Mouse (Mus musculus) hindbrain, postnatal 0 days (tissue): ENCODE measurements around the gene Ptpn13. TPM values are rescaled to one million over a fixed set of nuclear protein-coding genes. Genes with fewer than 3 reads are reported as not detected.
A peak's percentile ranks its signal among the peaks of the same experiment; 100 is the strongest.

ENCODE experiments used
- ATAC-seq: fragments of 200-750 bp; cut with Nextera tagmentation; 2 replicates; pipeline ENCODE4 v1.8.0; 2017; ENCODE audit warnings: mild to moderate bottlenecking, moderate TSS enrichment, moderate library complexity
- DNase-seq: peaks from one replicate; pipeline ENCODE4 v3.0.0-alpha.2; 2015; ENCODE audit warnings: low spot score
- H3K27ac ChIP-seq: fragments of 300-500 bp; sonication (generic); 2 replicates; pipeline ENCODE4 v1.5.1; 2014; ENCODE audit warnings: mild to moderate bottlenecking
- H3K27me3 ChIP-seq: fragments of 300-500 bp; sonication (generic); 2 replicates; pipeline ENCODE4 v1.6.1; 2014; ENCODE audit warnings: low read length, mixed read lengths; ENCODE audit not compliant: insufficient read depth
- H3K36me3 ChIP-seq: fragments of 300-500 bp; sonication (generic); 2 replicates; pipeline ENCODE4 v1.6.1; 2014; ENCODE audit warnings: low read length, mixed read lengths; ENCODE audit not compliant: insufficient read depth
- H3K4me1 ChIP-seq: fragments of 300-500 bp; sonication (generic); 2 replicates; pipeline ENCODE4 v1.6.1; 2014; ENCODE audit warnings: antibody characterized with exemption, low read length, mixed read lengths; ENCODE audit not compliant: insufficient read depth
- H3K4me2 ChIP-seq: fragments of 300-500 bp; sonication (generic); 2 replicates; pipeline ENCODE4 v1.6.1; 2014; ENCODE audit warnings: low read depth, mild to moderate bottlenecking, low read length, moderate library complexity, mixed read lengths
- H3K4me3 ChIP-seq: fragments of 300-500 bp; sonication (generic); 2 replicates; pipeline ENCODE4 v1.5.1; 2014; ENCODE audit warnings: low read length
- H3K9ac ChIP-seq: fragments of 300-500 bp; sonication (generic); replicated peaks from 2 replicates; pipeline ENCODE4 v1.6.1; 2014; ENCODE audit warnings: mild to moderate bottlenecking, low read length, moderate library complexity, mixed read lengths
- H3K9me3 ChIP-seq: fragments of 300-500 bp; sonication (generic); 2 replicates; pipeline ENCODE4 v1.6.1; 2016; ENCODE audit warnings: low read length, mixed read lengths
- CTCF ChIP-seq: IDR thresholded peaks from 2 replicates; pipeline ENCODE4 v1.5.1; 2016; ENCODE audit warnings: antibody characterized with exemption, control low read depth, low read depth
- WGBS: fragments of 180-500 bp; shearing (Covaris S2); extraction: QIAGEN DNeasy Blood & Tissue Kit; methylation state at CpG from one replicate; pipeline ENCODE4 v1.1.7; 2014; 5-methylcytosine and 5-hydroxymethylcytosine counted together
- polyA plus RNA-seq: library from polyadenylated mRNA; unstranded; fragments of >200 nt; fragmentation: Nextera tagmentation; extraction: Ambion mirVana; gene quantifications from 2 replicates; pipeline ENCODE4 v1.2.1, GENCODE M21; 2015
- total RNA-seq: library from RNA; depleted of rRNA; stranded (reverse); fragments of >200 nt; gene quantifications from 2 replicates; pipeline ENCODE4 v1.2.3, GENCODE M21; 2014

Ptpn13 gene
- total and polyA plus RNA-seq, 2 experiments from 2014 or later = 2.8 to 12.9 TPM

GRCm38 (mm10) chr5:103404213-103404968, 20.6 kb upstream of the Ptpn13 start:
- Histone ChIP-seq H3K4me1 (no peaks in the 10 kb centered on the region), H3K9ac (no peak overlapping the region), H3K4me2 (no peak overlapping the region), H3K27me3 (no peaks in the 10 kb centered on the region), H3K27ac (no peak overlapping the region), H3K36me3 (no peaks in the 10 kb centered on the region), H3K9me3 (no peaks in the 10 kb centered on the region), H3K4me3 (no peak overlapping the region)
- 87% methylated on average over 12 of the region's 12 CpGs for WGBS
- DNase-seq (no peak), ATAC-seq (no peak)
- no peak for TF ChIP-seq CTCF

DNA sequence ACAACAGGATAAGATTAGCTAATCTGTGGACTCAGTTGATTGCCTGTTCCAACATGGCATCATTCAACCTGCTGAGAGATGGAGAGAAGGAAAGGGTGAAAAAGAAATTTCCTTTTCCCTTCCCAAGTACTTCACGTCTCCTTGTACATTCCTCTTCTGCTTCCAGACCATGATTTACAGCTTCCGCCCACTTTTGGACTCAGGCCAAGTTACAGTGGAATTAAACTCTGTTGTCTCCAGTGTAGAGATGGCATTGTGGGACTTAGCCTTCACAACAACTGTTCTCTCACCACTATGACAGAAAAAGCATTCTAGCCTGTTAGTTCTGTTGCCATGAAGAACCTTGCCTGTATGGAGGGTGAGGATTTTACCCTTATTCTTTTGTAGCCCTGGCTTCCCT, 19.1 kb upstream of the Ptpn13 start:
- WGBS = 44% methylated on average over 2 of the region's 2 CpGs
- Histone ChIP-seq H3K36me3 (no peaks in the 10 kb centered on the region), H3K9me3 (no peaks in the 10 kb centered on the region), H3K4me3 (no peak overlapping the region), H3K9ac (no peak overlapping the region), H3K27me3 (no peaks in the 10 kb centered on the region), H3K4me1 (no peaks in the 10 kb centered on the region), H3K4me2 (no peak overlapping the region), H3K27ac (no peak overlapping the region)
- ATAC-seq = no peak
- peak; percentile 29 for DNase-seq
- no peak for TF ChIP-seq CTCF

GRCm38 (mm10) chr5:103412020-103412747, 12.8 kb upstream of the Ptpn13 start:
- Histone ChIP-seq H3K27me3 (no peaks in the 10 kb centered on the region), H3K4me3 (no peak overlapping the region), H3K9ac (no peak overlapping the region), H3K36me3 (no peaks in the 10 kb centered on the region), H3K9me3 (no peaks in the 10 kb centered on the region), H3K4me2 (no peak overlapping the region), H3K27ac (no peak overlapping the region), H3K4me1 (no peaks in the 10 kb centered on the region)
- ATAC-seq (no peak), DNase-seq (no peak)
- TF ChIP-seq CTCF = no peak
- WGBS = 51% methylated on average over 10 of the region's 10 CpGs

DNA sequence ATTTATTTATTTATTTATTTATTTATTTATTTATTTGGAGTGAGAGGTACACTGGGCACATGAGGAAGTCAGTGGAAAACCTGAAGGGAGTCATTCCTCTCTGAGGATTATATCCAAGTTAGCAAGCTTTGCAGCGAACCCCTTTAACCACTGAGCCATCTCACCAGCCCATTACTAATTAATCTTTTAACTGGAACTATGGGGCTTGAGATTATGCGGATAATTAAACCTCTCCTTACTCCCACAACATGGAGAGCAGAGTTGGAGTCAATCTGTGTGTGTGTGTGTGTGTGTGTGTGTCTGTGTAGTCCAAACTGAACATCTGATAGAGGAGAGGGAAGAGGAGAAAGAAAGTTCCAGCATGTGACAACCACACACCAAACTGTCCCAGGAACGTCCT, 10.4 kb upstream of the Ptpn13 start:
- no peaks in the 10 kb centered on the region for H3K36me3 ChIP-seq
- H3K4me2 ChIP-seq = no peak overlapping the region
- no peak overlapping the region for H3K27ac ChIP-seq
- no peak for TF ChIP-seq CTCF
- no peak overlapping the region for H3K4me3 ChIP-seq
- H3K27me3 ChIP-seq = no peaks in the 10 kb centered on the region
- ATAC-seq = no peak
- no peaks in the 10 kb centered on the region for H3K4me1 ChIP-seq
- 69% methylated on average over 3 of the region's 3 CpGs for WGBS
- H3K9ac ChIP-seq = no peak overlapping the region
- H3K9me3 ChIP-seq = no peaks in the 10 kb centered on the region
- no peak for DNase-seq

GRCm38 (mm10) chr5:103418009-103418408, 7.0 kb upstream of the Ptpn13 start:
- Histone ChIP-seq H3K27ac (no peak overlapping the region), H3K4me2 (no peak overlapping the region), H3K4me3 (no peak overlapping the region), H3K27me3 (no peaks in the 10 kb centered on the region), H3K4me1 (no peaks in the 10 kb centered on the region), H3K36me3 (no peaks in the 10 kb centered on the region), H3K9me3 (no peaks in the 10 kb centered on the region), H3K9ac (no peak overlapping the region)
- TF ChIP-seq CTCF = no peak
- ATAC-seq (no peak), DNase-seq (no peak)
- 85% methylated on average over 9 of the region's 9 CpGs for WGBS

DNA sequence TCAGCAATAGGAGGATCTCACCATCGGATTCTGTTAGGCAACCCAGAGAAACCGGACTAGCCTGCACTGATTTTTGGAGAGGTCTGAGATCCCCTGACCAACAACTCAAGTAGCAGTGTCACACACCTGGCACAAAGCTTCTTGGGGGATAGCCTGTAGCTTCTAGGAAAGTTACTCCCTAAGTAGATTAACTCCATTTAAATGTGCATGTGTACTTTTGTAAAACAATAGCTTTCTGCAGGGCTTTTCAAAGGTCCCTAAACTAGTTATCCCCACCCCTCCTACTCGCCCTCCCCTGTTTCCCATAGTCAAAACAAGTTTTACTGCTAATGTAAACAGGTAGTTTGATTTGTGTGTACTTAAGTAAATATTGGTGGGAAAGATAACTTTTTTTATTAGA, 6.1 kb upstream of the Ptpn13 start:
- Histone ChIP-seq H3K4me1 (no peaks in the 10 kb centered on the region), H3K4me3 (no peak overlapping the region), H3K9me3 (no peaks in the 10 kb centered on the region), H3K36me3 (no peaks in the 10 kb centered on the region), H3K4me2 (no peak overlapping the region), H3K27ac (no peak overlapping the region), H3K27me3 (no peaks in the 10 kb centered on the region), H3K9ac (no peak overlapping the region)
- 66% methylated on average over 3 of the region's 3 CpGs for WGBS
- no peak for TF ChIP-seq CTCF
- ATAC-seq = no peak
- DNase-seq = no peak

DNA sequence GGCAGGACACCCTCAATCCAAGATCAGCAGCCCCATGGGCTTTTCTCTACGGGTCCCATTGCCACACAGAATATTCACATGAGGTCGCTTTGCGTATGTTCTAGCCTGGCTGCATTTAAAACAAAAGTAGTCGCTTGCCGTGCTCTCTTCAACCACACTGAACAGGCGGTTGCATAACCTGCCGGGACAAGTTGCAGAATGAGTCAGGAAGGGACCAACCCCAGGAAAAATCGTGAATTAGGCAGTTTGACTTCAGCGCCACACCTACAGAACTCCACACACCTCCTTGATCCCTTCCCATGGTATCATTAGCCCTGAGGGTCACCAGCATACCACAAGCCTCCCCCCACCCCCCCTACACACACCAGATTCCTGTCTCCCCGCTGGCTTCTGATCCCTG, 4.4 kb upstream of the Ptpn13 start:
- no peaks in the 10 kb centered on the region for H3K36me3 ChIP-seq
- no peak for TF ChIP-seq CTCF
- 49% methylated on average over 10 of the region's 10 CpGs for WGBS
- no peak overlapping the region for H3K27ac ChIP-seq
- ATAC-seq (no peak), DNase-seq (no peak)
- no peaks in the 10 kb centered on the region for H3K27me3 ChIP-seq
- H3K4me2 ChIP-seq = no peak overlapping the region
- no peak overlapping the region for H3K4me3 ChIP-seq
- no peaks in the 10 kb centered on the region for H3K9me3 ChIP-seq
- no peak overlapping the region for H3K9ac ChIP-seq
- H3K4me1 ChIP-seq = no peaks in the 10 kb centered on the region
